In the genomic region with DNA sequence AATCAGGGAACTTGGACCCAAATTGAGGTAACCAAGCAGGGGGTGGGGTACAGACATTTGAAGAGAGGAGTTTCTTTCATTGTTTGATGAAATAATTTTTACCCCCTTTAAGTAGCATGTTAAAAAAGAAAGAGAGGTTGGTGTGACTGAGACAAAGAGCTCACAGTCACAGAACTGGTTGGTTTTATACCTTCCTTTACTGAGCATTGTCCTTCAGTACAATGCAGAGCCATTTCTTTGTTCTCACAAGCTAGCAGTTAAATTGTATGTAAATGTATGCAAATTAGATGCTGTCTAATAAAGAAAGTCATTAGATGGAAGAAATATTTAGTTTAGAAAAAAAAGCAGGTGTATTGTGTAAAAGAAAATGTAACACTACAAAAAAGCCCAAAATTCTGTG, we compare ENCODE assay signal across 25 mouse cellular contexts.
A peak's percentile ranks its signal among the peaks of the same experiment; 100 is the strongest.
DNase-seq lines count a peak whose midpoint lies in the region; ATAC-seq and TF ChIP-seq lines count a peak whose summit lies in the region.
"Had no signal": no experiment of that assay in that cellular context is flagged by ENCODE, and none has a peak within 500 bp of the region (broad histone marks: within the 10 kb centered on the region; RNA-seq: fewer than 3 reads in every experiment).

No protein-coding gene starts in this region.

- H3K4me2 ChIP-seq in hindbrain, embryonic 11.5 days (replicated peaks; ENCODE audit: low read depth, low read length) = no peak overlapping the region
- no peak overlapping the region for H3K4me2 ChIP-seq in hindbrain, postnatal 0 days (ENCODE audit: low read depth, low read length)
- H3K4me2 ChIP-seq in neural tube, embryonic 12.5 days (replicated peaks) = no peak overlapping the region
- no peak overlapping the region for H3K4me2 ChIP-seq in forebrain, postnatal 0 days (ENCODE audit: low read depth)
- no peak overlapping the region for H3K4me2 ChIP-seq in neural tube, embryonic 14.5 days (ENCODE audit: low read depth, low read length)
- H3K4me2 ChIP-seq: liver, embryonic 13.5 days had no signal

- no peaks in the 10 kb centered on the region for H3K27me3 ChIP-seq in hindbrain, embryonic 11.5 days (ENCODE audit: control insufficient read depth, insufficient read depth, low read length)
- no peaks in the 10 kb centered on the region for H3K27me3 ChIP-seq in hindbrain, postnatal 0 days (ENCODE audit: insufficient read depth, low read length)
- H3K27me3 ChIP-seq in neural tube, embryonic 12.5 days (replicated peaks) = no peaks in the 10 kb centered on the region
- H3K27me3 ChIP-seq in forebrain, postnatal 0 days (ENCODE audit: insufficient read depth, low read length) = no peaks in the 10 kb centered on the region
- H3K27me3 ChIP-seq in neural tube, embryonic 14.5 days (ENCODE audit: control insufficient read depth, insufficient read depth, low read length) = no peaks in the 10 kb centered on the region
- H3K27me3 ChIP-seq: CH12.LX; liver, embryonic 13.5 days; megakaryocyte, embryonic 14.5 days had no signal

- H3K9me3 ChIP-seq in hindbrain, embryonic 11.5 days (ENCODE audit: control insufficient read depth, low read length) = no peaks in the 10 kb centered on the region
- H3K9me3 ChIP-seq in hindbrain, postnatal 0 days (ENCODE audit: low read length) = no peaks in the 10 kb centered on the region
- H3K9me3 ChIP-seq in neural tube, embryonic 12.5 days = no peaks in the 10 kb centered on the region
- H3K9me3 ChIP-seq in forebrain, postnatal 0 days (ENCODE audit: low read length) = no peaks in the 10 kb centered on the region
- no peaks in the 10 kb centered on the region for H3K9me3 ChIP-seq in neural tube, embryonic 14.5 days (ENCODE audit: control insufficient read depth, low read length)
- H3K9me3 ChIP-seq: embryonic facial prominence, embryonic 10.5 days; G1E; liver, embryonic 13.5 days; megakaryocyte, embryonic 14.5 days had no signal

- no peak overlapping the region for H3K27ac ChIP-seq in hindbrain, embryonic 11.5 days (ENCODE audit: low read depth, low read length)
- H3K27ac ChIP-seq in hindbrain, postnatal 0 days = no peak overlapping the region
- no peak overlapping the region for H3K27ac ChIP-seq in neural tube, embryonic 12.5 days
- peak overlapping the region; percentile 59 for H3K27ac ChIP-seq in forebrain, postnatal 0 days (ENCODE audit: low read depth, low read length)
- no peak overlapping the region for H3K27ac ChIP-seq in neural tube, embryonic 14.5 days (ENCODE audit: low read depth, low read length)
- H3K27ac ChIP-seq: embryonic facial prominence, embryonic 10.5 days; left cerebral cortex, adult 2 months; liver, embryonic 13.5 days had no signal

- no peak for TF ChIP-seq CTCF in hindbrain, postnatal 0 days (IDR thresholded peaks at IDR 0.05; ENCODE audit: low read depth)
- no peak for TF ChIP-seq CTCF in forebrain, postnatal 0 days (IDR thresholded peaks at IDR 0.05; ENCODE audit: low read depth)

- ATAC-seq in hindbrain, embryonic 11.5 days (ENCODE audit: low FRiP score) = peak; percentile 74
- ATAC-seq in hindbrain, postnatal 0 days = no peak
- ATAC-seq in neural tube, embryonic 12.5 days (ENCODE audit: low FRiP score, low read depth) = peak; percentile 68
- peak; percentile 77; the same call in 1 of the 2 replicates for ATAC-seq in forebrain, postnatal 0 days
- peak; percentile 65; the same call in 1 of the 2 replicates for ATAC-seq in neural tube, embryonic 14.5 days (ENCODE audit: low read depth)
- ATAC-seq: activated CD4-positive, CD25-positive, alpha-beta regulatory T cell, adult 4 months; inflammation-experienced regulatory T-cells, adult 6 months had no signal

- no peak overlapping the region for H3K4me3 ChIP-seq in hindbrain, embryonic 11.5 days (ENCODE audit: low read depth, low read length)
- no peak overlapping the region for H3K4me3 ChIP-seq in hindbrain, postnatal 0 days (ENCODE audit: low read length)
- H3K4me3 ChIP-seq in neural tube, embryonic 12.5 days = no peak overlapping the region
- no peak overlapping the region for H3K4me3 ChIP-seq in forebrain, postnatal 0 days (ENCODE audit: low read depth, low read length)
- no peak overlapping the region for H3K4me3 ChIP-seq in neural tube, embryonic 14.5 days (ENCODE audit: low read depth, low read length)
- H3K4me3 ChIP-seq: embryonic facial prominence, embryonic 10.5 days; left cerebral cortex, adult 2 months; liver, embryonic 13.5 days; megakaryocyte, embryonic 14.5 days had no signal

- DNase-seq in hindbrain, embryonic 11.5 days (ENCODE audit: low spot score) = no peak
- DNase-seq in hindbrain, postnatal 0 days (ENCODE audit: low spot score) = no peak
- no peak for DNase-seq in neural tube, embryonic 10.5 days (ENCODE audit: extremely low spot score, low spot score)
- DNase-seq in forebrain, postnatal 0 days = no peak
- no peak for DNase-seq in ovary, postnatal 10 days (ENCODE audit: low spot score)
- DNase-seq: adrenal gland, adult 8-10 months; B cell, adult 2 months; cerebellum, postnatal 10 days; gastrocnemius, postnatal 25 days; kidney, adult 18-20 months; kidney, postnatal 4 days; liver, embryonic 13.5 days; lung, adult 2 months; lung, postnatal 36 days; right cerebral cortex, postnatal 25 days; spleen, adult 18-20 months had no signal

- H3K36me3 ChIP-seq in hindbrain, embryonic 11.5 days (ENCODE audit: control insufficient read depth, insufficient read depth, low read length) = no peaks in the 10 kb centered on the region
- no peaks in the 10 kb centered on the region for H3K36me3 ChIP-seq in hindbrain, postnatal 0 days (ENCODE audit: insufficient read depth, low read length)
- no peaks in the 10 kb centered on the region for H3K36me3 ChIP-seq in neural tube, embryonic 12.5 days
- H3K36me3 ChIP-seq in forebrain, postnatal 0 days (ENCODE audit: insufficient read depth) = no peaks in the 10 kb centered on the region
- no peaks in the 10 kb centered on the region for H3K36me3 ChIP-seq in neural tube, embryonic 14.5 days (ENCODE audit: control insufficient read depth, insufficient read depth, low read length)
- H3K36me3 ChIP-seq: embryonic facial prominence, embryonic 10.5 days; G1E; liver, embryonic 13.5 days had no signal

- H3K9ac ChIP-seq in hindbrain, embryonic 11.5 days (ENCODE audit: low read depth, low read length) = no peak overlapping the region
- no peak overlapping the region for H3K9ac ChIP-seq in hindbrain, postnatal 0 days (replicated peaks; ENCODE audit: low read length)
- H3K9ac ChIP-seq in neural tube, embryonic 12.5 days = no peak overlapping the region
- no peak overlapping the region for H3K9ac ChIP-seq in forebrain, postnatal 0 days
- H3K9ac ChIP-seq in neural tube, embryonic 14.5 days (replicated peaks; ENCODE audit: low read depth, low read length) = no peak overlapping the region
- H3K9ac ChIP-seq: liver, embryonic 13.5 days had no signal

- H3K4me1 ChIP-seq in hindbrain, embryonic 11.5 days (replicated peaks; ENCODE audit: control insufficient read depth, insufficient read depth, low read length) = no peaks in the 10 kb centered on the region
- no peaks in the 10 kb centered on the region for H3K4me1 ChIP-seq in hindbrain, postnatal 0 days (ENCODE audit: insufficient read depth, low read length)
- no peaks in the 10 kb centered on the region for H3K4me1 ChIP-seq in neural tube, embryonic 12.5 days
- H3K4me1 ChIP-seq in forebrain, postnatal 0 days (ENCODE audit: insufficient read depth) = no peaks in the 10 kb centered on the region
- H3K4me1 ChIP-seq in neural tube, embryonic 14.5 days (ENCODE audit: control insufficient read depth, insufficient read depth, low read length) = no peaks in the 10 kb centered on the region
- H3K4me1 ChIP-seq: embryonic facial prominence, embryonic 10.5 days; liver, embryonic 13.5 days; megakaryocyte, embryonic 14.5 days had no signal
